Mouse (Mus musculus): Measurements from ENCODE around the gene Pafah1b2. TPM values are rescaled to one million over a fixed set of nuclear protein-coding genes. Genes with fewer than 3 reads are reported as not detected.

Pafah1b2 gene
- total and polyA plus RNA-seq, 2 experiments from 2014 or later: 137 to 243 TPM

DNA sequence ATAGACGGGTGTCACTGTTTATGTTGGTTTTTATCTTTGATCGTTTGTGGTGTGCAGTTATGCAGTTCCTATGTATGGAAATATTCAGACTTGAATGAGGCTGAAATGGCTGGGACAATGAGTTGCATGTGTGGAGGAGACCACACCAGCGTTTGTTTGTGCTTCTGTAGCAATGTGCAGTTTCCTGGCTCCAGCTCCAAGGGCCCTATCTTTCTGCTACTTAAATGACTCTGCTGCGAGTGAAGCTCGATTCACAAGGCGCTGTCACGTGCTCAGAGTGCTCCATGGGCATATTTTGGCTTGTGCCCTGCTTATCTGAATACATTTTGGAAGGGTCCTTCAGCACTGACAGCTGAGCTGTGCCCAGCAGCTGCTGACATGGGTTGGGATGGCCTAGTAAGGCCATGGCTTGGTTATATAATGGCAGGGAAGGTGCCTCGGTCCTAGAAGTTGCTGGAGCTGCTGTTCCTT lies 2.6 kb upstream of the Pafah1b2 start:
- 19% methylated on average over 8 of the region's 8 CpGs for WGBS
- Histone ChIP-seq H3K36me3 (ENCODE audit: insufficient read depth, low read length) (no peaks in the 10 kb centered on the region), H3K4me3 (ENCODE audit: low read length) (peak overlapping the region; percentile 95; the same call in 1 of the 2 replicates), H3K27me3 (ENCODE audit: insufficient read depth, low read length) (no peaks in the 10 kb centered on the region), H3K9me3 (ENCODE audit: low read length) (no peaks in the 10 kb centered on the region), H3K9ac (replicated peaks; ENCODE audit: low read length) (no peak overlapping the region), H3K27ac (peak overlapping the region; percentile 23; the same call in 1 of the 2 replicates), H3K4me1 (ENCODE audit: insufficient read depth, low read length) (peaks cover 26% of the 10 kb centered on the region), H3K4me2 (ENCODE audit: low read depth, low read length) (peak overlapping the region; percentile 86)
- DNase-seq (ENCODE audit: low spot score) (peak; percentile 43), ATAC-seq (no peak)
- TF ChIP-seq CTCF (IDR thresholded peaks at IDR 0.05; ENCODE audit: low read depth): no peak

GRCm38 (mm10) chr9:46014251-46014681 lies 1.8 kb upstream of the Pafah1b2 start:
- H3K27me3 ChIP-seq (ENCODE audit: insufficient read depth, low read length): no peaks in the 10 kb centered on the region
- peak; percentile 57 for TF ChIP-seq CTCF (IDR thresholded peaks at IDR 0.05; ENCODE audit: low read depth)
- H3K9ac ChIP-seq (replicated peaks; ENCODE audit: low read length): peak overlapping the region; percentile 98
- no peaks in the 10 kb centered on the region for H3K36me3 ChIP-seq (ENCODE audit: insufficient read depth, low read length)
- H3K4me2 ChIP-seq (ENCODE audit: low read depth, low read length): peak overlapping the region; percentile 86
- 7% methylated on average over 10 of the region's 10 CpGs for WGBS
- ATAC-seq (no peak), DNase-seq (ENCODE audit: low spot score) (peak; percentile 53)
- H3K4me3 ChIP-seq (ENCODE audit: low read length): peak overlapping the region; percentile 95
- peaks cover 26% of the 10 kb centered on the region for H3K4me1 ChIP-seq (ENCODE audit: insufficient read depth, low read length)
- peak overlapping the region; percentile 94; the same call in 1 of the 2 replicates for H3K27ac ChIP-seq
- no peaks in the 10 kb centered on the region for H3K9me3 ChIP-seq (ENCODE audit: low read length)

- Histone ChIP-seq H3K9me3 (ENCODE audit: low read length) (no peaks in the 10 kb centered on the region), H3K27ac (peak overlapping the region; percentile 94), H3K36me3 (ENCODE audit: insufficient read depth, low read length) (no peaks in the 10 kb centered on the region), H3K4me3 (ENCODE audit: low read length) (peak overlapping the region; percentile 95), H3K4me2 (ENCODE audit: low read depth, low read length) (peak overlapping the region; percentile 86), H3K9ac (replicated peaks; ENCODE audit: low read length) (peak overlapping the region; percentile 98), H3K27me3 (ENCODE audit: insufficient read depth, low read length) (no peaks in the 10 kb centered on the region), H3K4me1 (ENCODE audit: insufficient read depth, low read length) (peaks cover 26% of the 10 kb centered on the region)
- WGBS: 0% methylated on average over 5 of the region's 5 CpGs
- no peak for TF ChIP-seq CTCF (IDR thresholded peaks at IDR 0.05; ENCODE audit: low read depth)
- peak; percentile 40 for DNase-seq (ENCODE audit: low spot score)
- no peak for ATAC-seq
These were observed 1.1 kb upstream of the Pafah1b2 start for GRCm38 (mm10) chr9:46013616-46014015.

DNA sequence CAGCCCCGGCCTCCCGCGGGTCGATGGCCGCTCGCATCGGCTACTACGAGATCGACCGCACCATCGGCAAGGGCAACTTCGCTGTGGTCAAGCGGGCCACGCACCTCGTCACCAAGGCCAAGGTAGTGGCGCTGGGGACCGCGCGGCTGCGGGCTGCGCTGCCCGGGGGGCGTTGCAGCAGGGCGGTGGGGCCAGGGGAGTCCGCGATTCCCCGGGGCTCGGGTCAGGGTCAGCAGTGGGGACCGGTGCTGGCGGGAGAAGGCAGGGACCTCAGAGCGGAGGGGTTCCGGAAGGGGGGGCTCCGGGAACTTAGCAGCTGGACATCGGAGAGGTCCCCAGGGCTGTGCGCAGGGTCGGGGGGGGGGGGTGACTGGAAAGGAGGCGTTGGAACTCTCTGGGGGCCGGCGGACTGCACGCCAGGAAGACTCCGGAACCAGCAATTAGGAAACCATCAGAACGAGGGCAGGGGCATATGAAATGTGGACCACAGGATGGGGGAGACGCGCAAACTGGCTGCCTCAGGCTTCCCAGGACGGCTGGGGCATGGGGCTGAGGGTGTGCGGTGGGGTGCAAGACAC lies 608 bp upstream of the Pafah1b2 start:
- Histone ChIP-seq H3K4me3 (ENCODE audit: low read length) (peak overlapping the region; percentile 95), H3K27ac (peak overlapping the region; percentile 94), H3K9me3 (ENCODE audit: low read length) (no peaks in the 10 kb centered on the region), H3K4me2 (ENCODE audit: low read depth, low read length) (peak overlapping the region; percentile 86), H3K36me3 (ENCODE audit: insufficient read depth, low read length) (no peaks in the 10 kb centered on the region), H3K27me3 (ENCODE audit: insufficient read depth, low read length) (no peaks in the 10 kb centered on the region), H3K9ac (replicated peaks; ENCODE audit: low read length) (peak overlapping the region; percentile 98), H3K4me1 (ENCODE audit: insufficient read depth, low read length) (peaks cover 26% of the 10 kb centered on the region)
- 3% methylated on average over 45 of the region's 46 CpGs for WGBS
- DNase-seq (ENCODE audit: low spot score) (peak; percentile 51), ATAC-seq (peak; percentile 73)
- TF ChIP-seq CTCF (IDR thresholded peaks at IDR 0.05; ENCODE audit: low read depth): no peak

- no peak for ATAC-seq
- no peaks in the 10 kb centered on the region for H3K9me3 ChIP-seq (ENCODE audit: low read length)
- H3K27me3 ChIP-seq (ENCODE audit: insufficient read depth, low read length): no peaks in the 10 kb centered on the region
- no peak overlapping the region for H3K9ac ChIP-seq (replicated peaks; ENCODE audit: low read length)
- TF ChIP-seq CTCF (IDR thresholded peaks at IDR 0.05; ENCODE audit: low read depth): no peak
- H3K4me3 ChIP-seq (ENCODE audit: low read length): peak overlapping the region; percentile 95; the same call in 1 of the 2 replicates
- no peaks in the 10 kb centered on the region for H3K36me3 ChIP-seq (ENCODE audit: insufficient read depth, low read length)
- H3K4me2 ChIP-seq (ENCODE audit: low read depth, low read length): peak overlapping the region; percentile 86
- WGBS: 52% methylated on average over 3 of the region's 3 CpGs
- peak overlapping the region; percentile 94 for H3K27ac ChIP-seq
- no peak for DNase-seq (ENCODE audit: low spot score)
- peaks cover 25% of the 10 kb centered on the region for H3K4me1 ChIP-seq (ENCODE audit: insufficient read depth, low read length)
These were observed 1.2 kb downstream of the Pafah1b2 start for GRCm38 (mm10) chr9:46011094-46011970.

- Histone ChIP-seq H3K27ac (no peak overlapping the region), H3K9me3 (ENCODE audit: low read length) (no peaks in the 10 kb centered on the region), H3K4me3 (ENCODE audit: low read length) (no peak overlapping the region), H3K9ac (replicated peaks; ENCODE audit: low read length) (no peak overlapping the region), H3K4me2 (ENCODE audit: low read depth, low read length) (no peak overlapping the region), H3K4me1 (ENCODE audit: insufficient read depth, low read length) (peaks cover 10% of the 10 kb centered on the region; the same call in 1 of the 2 replicates), H3K36me3 (ENCODE audit: insufficient read depth, low read length) (no peaks in the 10 kb centered on the region), H3K27me3 (ENCODE audit: insufficient read depth, low read length) (no peaks in the 10 kb centered on the region)
- no peak for TF ChIP-seq CTCF (IDR thresholded peaks at IDR 0.05; ENCODE audit: low read depth)
- WGBS: 73% methylated on average over 1 of the region's 1 CpGs
- no peak for ATAC-seq
- no peak for DNase-seq (ENCODE audit: low spot score)
These were observed 2.9 kb downstream of the Pafah1b2 start for GRCm38 (mm10) chr9:46009669-46009983.

All from hindbrain, postnatal 0 days (tissue).